Mouse (Mus musculus): ENCODE results near the gene Ly86. TPM values are rescaled to one million over a fixed set of nuclear protein-coding genes. Genes with fewer than 3 reads are reported as not detected.

Gene Ly86
- total and polyA plus RNA-seq, 3 experiments, result not detected

GRCm38 (mm10) chr13:37312951-37313350, 32.1 kb upstream of the Ly86 start:
- Histone ChIP-seq H3K4me1 (ENCODE audit: control insufficient read depth in 1 of 2, insufficient read depth in 2 of 2, low read length in 2 of 2) (no peaks in the 10 kb centered on the region), H3K27me3 (ENCODE audit: control insufficient read depth in 1 of 2, insufficient read depth in 2 of 2, low read length in 2 of 2) (no peaks in the 10 kb centered on the region; a peak in 1 of 4 replicates), H3K79me2 (ENCODE audit: control insufficient read depth, insufficient read depth, low read length, poor library complexity) (no peaks in the 10 kb centered on the region), H3K4me3 (ENCODE audit: control insufficient read depth in 1 of 2, insufficient read depth in 1 of 2, low read depth in 2 of 2, low read length in 2 of 2) (no peak overlapping the region), H3K36me3 (ENCODE audit: control insufficient read depth in 1 of 2, insufficient read depth in 2 of 2, low read length in 2 of 2) (no peaks in the 10 kb centered on the region), H3K9me3 (replicated peaks; ENCODE audit: insufficient read depth, low read length) (no peaks in the 10 kb centered on the region), H3K27ac (ENCODE audit: control insufficient read depth, low read depth, low read length) (no peak overlapping the region), H3K9ac (ENCODE audit: control insufficient read depth, low read depth, low read length, poor library complexity, severe bottlenecking) (no peak overlapping the region)
- no peak for DNase-seq (ENCODE audit: low read depth, low spot score)
- TF ChIP-seq ELF1 (IDR thresholded peaks at IDR 0.05; ENCODE audit: low read depth, low read length) (no peak), MEF2A (IDR thresholded peaks at IDR 0.05; ENCODE audit: extremely low read depth, insufficient replicate concordance, low read depth, low read length, poor library complexity, severe bottlenecking) (no peak), ZMIZ1 (IDR thresholded peaks at IDR 0.05; ENCODE audit: low read depth, low read length) (no peak), POLR2A (IDR thresholded peaks at IDR 0.05; ENCODE audit: control insufficient read depth in 1 of 2, insufficient read depth in 1 of 2, low read depth in 1 of 2, low read length in 2 of 2, poor library complexity in 1 of 2) (no peak), ZNF384 (IDR thresholded peaks at IDR 0.05; ENCODE audit: low read depth, low read length) (no peak), TBP (IDR thresholded peaks at IDR 0.05; ENCODE audit: low read depth, low read length) (no peak), HCFC1 (IDR thresholded peaks at IDR 0.05; ENCODE audit: low read depth, low read length) (no peak), MYC (IDR thresholded peaks at IDR 0.05; ENCODE audit: low read depth, low read length) (no peak), CHD2 (IDR thresholded peaks at IDR 0.05; ENCODE audit: low read length) (no peak), POLR2AphosphoS5 (IDR thresholded peaks at IDR 0.05; ENCODE audit: borderline replicate concordance, low read depth, low read length) (no peak), POLR2AphosphoS2 (IDR thresholded peaks at IDR 0.05; ENCODE audit: low read length) (no peak), MXI1 (IDR thresholded peaks at IDR 0.05; ENCODE audit: low read depth, low read length) (no peak), USF1 (IDR thresholded peaks at IDR 0.05; ENCODE audit: low read depth, low read length) (no peak), UBTF (IDR thresholded peaks at IDR 0.05; ENCODE audit: borderline replicate concordance, insufficient read depth, low read depth, low read length) (no peak), TAL1 (IDR thresholded peaks at IDR 0.05; ENCODE audit: low read length) (no peak)

GRCm38 (mm10) chr13:37325504-37325903, 19.5 kb upstream of the Ly86 start:
- no peak overlapping the region for H3K9ac ChIP-seq (ENCODE audit: control insufficient read depth, low read depth, low read length, poor library complexity, severe bottlenecking)

More at GRCm38 (mm10) chr13:37325504-37325903, 19.5 kb upstream of the Ly86 start:
- Histone ChIP-seq H3K4me3 (ENCODE audit: control insufficient read depth in 1 of 2, insufficient read depth in 1 of 2, low read depth in 2 of 2, low read length in 2 of 2) (no peak overlapping the region), H3K4me1 (ENCODE audit: control insufficient read depth in 1 of 2, insufficient read depth in 2 of 2, low read length in 2 of 2) (no peaks in the 10 kb centered on the region), H3K36me3 (ENCODE audit: control insufficient read depth in 1 of 2, insufficient read depth in 2 of 2, low read length in 2 of 2) (no peaks in the 10 kb centered on the region), H3K27me3 (ENCODE audit: control insufficient read depth in 1 of 2, insufficient read depth in 2 of 2, low read length in 2 of 2) (no peaks in the 10 kb centered on the region), H3K79me2 (ENCODE audit: control insufficient read depth, insufficient read depth, low read length, poor library complexity) (no peaks in the 10 kb centered on the region), H3K9me3 (replicated peaks; ENCODE audit: insufficient read depth, low read length) (no peaks in the 10 kb centered on the region), H3K27ac (ENCODE audit: control insufficient read depth, low read depth, low read length) (no peak overlapping the region)
- TF ChIP-seq RAD21 (IDR thresholded peaks at IDR 0.05; ENCODE audit: low read depth, low read length) (peak; percentile 55), ZC3H11A (IDR thresholded peaks at IDR 0.05; ENCODE audit: low read depth, low read length) (0 out of 2 replicates have a peak, but pooled peaks have one; percentile 11), SMC3 (IDR thresholded peaks at IDR 0.05; ENCODE audit: low read depth, low read length) (peak; percentile 59), EP300 (IDR thresholded peaks at IDR 0.05; ENCODE audit: low read depth in 1 of 2, low read length in 2 of 2) (no peak), BHLHE40 (IDR thresholded peaks at IDR 0.05; ENCODE audit: borderline replicate concordance, low read depth, low read length) (no peak), CTCF (IDR thresholded peaks at IDR 0.05 in 2 of 3, conservative IDR thresholded peaks at IDR 0.05 in 1 of 3; ENCODE audit: control insufficient read depth in 1 of 3, insufficient read depth in 1 of 3, low read depth in 2 of 3, low read length in 3 of 3, poor library complexity in 1 of 3, severe bottlenecking in 1 of 3) (peak; percentile 55 to 69 (median 64))
- peak; percentile 43 for DNase-seq (ENCODE audit: low read depth, low spot score)

Data from MEL (cell line).